Mouse (Mus musculus) forebrain, embryonic 11.5 days (tissue): ENCODE data around the gene Pclaf. TPM values are rescaled to one million over a fixed set of nuclear protein-coding genes. Genes with fewer than 3 reads are reported as not detected.

Experiments used
- ATAC-seq: fragments of 200-750 bp; cut with Nextera tagmentation; replicated peaks from 2 replicates; pipeline ENCODE4 v1.8.0; 2017; ENCODE audit warnings: moderate TSS enrichment; ENCODE audit not compliant: low FRiP score
- DNase-seq: peaks from one replicate; pipeline ENCODE4 v3.0.0-alpha.2; 2017; ENCODE audit warnings: low spot score
- H3K27ac ChIP-seq: fragments of 300-500 bp; sonication (generic); 2 replicates; pipeline ENCODE4 v1.5.1; 2014; ENCODE audit warnings: low read depth, low read length
- H3K27me3 ChIP-seq: fragments of 300-500 bp; sonication (generic); 2 replicates; pipeline ENCODE4 v1.6.1; 2014; ENCODE audit warnings: mild to moderate bottlenecking, low read length, mixed read lengths; ENCODE audit not compliant: control insufficient read depth, insufficient read depth
- H3K36me3 ChIP-seq: fragments of 300-500 bp; sonication (generic); 2 replicates; pipeline ENCODE4 v1.6.1; 2014; ENCODE audit warnings: mild to moderate bottlenecking, low read length, moderate library complexity, mixed read lengths; ENCODE audit not compliant: control insufficient read depth, insufficient read depth
- H3K4me1 ChIP-seq: fragments of 300-500 bp; sonication (generic); replicated peaks from 2 replicates; pipeline ENCODE4 v1.6.1; 2014; ENCODE audit warnings: low read length, mixed read lengths; ENCODE audit not compliant: control insufficient read depth, insufficient read depth
- H3K4me2 ChIP-seq: fragments of 300-500 bp; sonication (generic); 2 replicates; pipeline ENCODE4 v1.6.1; 2014; ENCODE audit warnings: low read depth, mild to moderate bottlenecking, low read length, moderate library complexity, mixed read lengths; ENCODE audit not compliant: severe bottlenecking
- H3K4me3 ChIP-seq: fragments of 300-500 bp; sonication (generic); 2 replicates; pipeline ENCODE4 v1.5.1; 2014; ENCODE audit warnings: low read depth, low read length
- H3K9ac ChIP-seq: fragments of 300-500 bp; sonication (generic); 2 replicates; pipeline ENCODE4 v1.6.1; 2014; ENCODE audit warnings: low read length
- H3K9me3 ChIP-seq: fragments of 300-500 bp; sonication (generic); 2 replicates; pipeline ENCODE4 v1.6.1; 2016; ENCODE audit warnings: low read length, mixed read lengths; ENCODE audit not compliant: control insufficient read depth
- WGBS: fragments of 180-500 bp; shearing (Covaris S2); extraction: QIAGEN DNeasy Blood & Tissue Kit; methylation state at CpG from one replicate; pipeline ENCODE4 v1.1.7; 2014; 5-methylcytosine and 5-hydroxymethylcytosine counted together
- polyA plus RNA-seq: library from polyadenylated mRNA; unstranded; fragments of >200 nt; fragmentation: Nextera tagmentation; extraction: Ambion mirVana; gene quantifications from 2 replicates; pipeline ENCODE4 v1.2.1, GENCODE M21; 2014

The Pclaf gene
- polyA plus RNA-seq, 1 experiment from 2014 or later = 318 TPM

DNA sequence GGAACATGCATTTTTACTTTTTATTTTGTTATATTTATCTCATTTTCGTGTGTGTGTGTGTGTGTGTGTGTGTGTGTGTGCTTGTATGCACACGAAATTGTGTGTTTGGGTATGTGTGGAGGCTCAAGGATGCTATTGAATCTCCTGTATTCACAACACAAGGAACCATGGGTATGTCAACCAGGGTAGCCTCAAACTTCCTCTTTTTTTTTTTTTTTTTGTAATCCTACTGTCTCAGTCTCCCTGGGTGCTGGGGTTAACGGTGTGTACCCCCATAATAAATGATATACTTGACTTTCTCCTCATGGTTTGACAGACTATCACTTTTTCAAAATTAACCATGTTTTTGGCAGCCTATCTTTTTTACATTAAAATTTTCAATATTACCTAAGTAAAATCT is 12.8 kb downstream of the Pclaf start:
- no peak for DNase-seq
- Histone ChIP-seq H3K27ac (no peak overlapping the region), H3K4me3 (no peak overlapping the region), H3K9me3 (no peaks in the 10 kb centered on the region), H3K27me3 (no peaks in the 10 kb centered on the region), H3K4me2 (no peak overlapping the region), H3K9ac (no peak overlapping the region), H3K4me1 (no peaks in the 10 kb centered on the region; the same call in 1 of the 2 replicates), H3K36me3 (peaks cover 10% of the 10 kb centered on the region)
- 94% methylated on average over 3 of the region's 3 CpGs for WGBS
- ATAC-seq = no peak

DNA sequence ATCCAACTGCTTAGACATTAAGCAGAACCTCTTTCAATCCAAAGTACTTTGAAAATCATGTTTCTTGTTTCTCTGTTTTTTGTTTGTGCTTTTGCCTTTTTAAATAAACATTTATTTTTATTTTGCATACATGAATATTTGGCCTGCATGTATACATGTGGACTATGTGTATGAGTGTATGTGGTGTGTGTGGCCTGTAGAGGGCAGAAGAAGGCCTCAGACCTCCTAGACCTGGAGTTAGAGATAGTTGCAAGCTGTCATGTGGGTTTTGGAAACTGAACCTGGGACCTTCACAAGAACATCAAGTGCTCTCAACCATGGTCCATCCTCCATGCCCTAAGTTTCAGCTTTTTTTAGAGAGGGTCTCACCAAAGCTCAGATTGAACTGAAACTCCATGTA is 13.4 kb downstream of the Pclaf start:
- Histone ChIP-seq H3K4me2 (no peak overlapping the region), H3K9me3 (no peaks in the 10 kb centered on the region), H3K4me1 (no peaks in the 10 kb centered on the region; the same call in 1 of the 2 replicates), H3K4me3 (no peak overlapping the region), H3K27me3 (no peaks in the 10 kb centered on the region), H3K27ac (no peak overlapping the region), H3K36me3 (peaks cover 10% of the 10 kb centered on the region), H3K9ac (no peak overlapping the region)
- ATAC-seq (no peak), DNase-seq (no peak)

DNA sequence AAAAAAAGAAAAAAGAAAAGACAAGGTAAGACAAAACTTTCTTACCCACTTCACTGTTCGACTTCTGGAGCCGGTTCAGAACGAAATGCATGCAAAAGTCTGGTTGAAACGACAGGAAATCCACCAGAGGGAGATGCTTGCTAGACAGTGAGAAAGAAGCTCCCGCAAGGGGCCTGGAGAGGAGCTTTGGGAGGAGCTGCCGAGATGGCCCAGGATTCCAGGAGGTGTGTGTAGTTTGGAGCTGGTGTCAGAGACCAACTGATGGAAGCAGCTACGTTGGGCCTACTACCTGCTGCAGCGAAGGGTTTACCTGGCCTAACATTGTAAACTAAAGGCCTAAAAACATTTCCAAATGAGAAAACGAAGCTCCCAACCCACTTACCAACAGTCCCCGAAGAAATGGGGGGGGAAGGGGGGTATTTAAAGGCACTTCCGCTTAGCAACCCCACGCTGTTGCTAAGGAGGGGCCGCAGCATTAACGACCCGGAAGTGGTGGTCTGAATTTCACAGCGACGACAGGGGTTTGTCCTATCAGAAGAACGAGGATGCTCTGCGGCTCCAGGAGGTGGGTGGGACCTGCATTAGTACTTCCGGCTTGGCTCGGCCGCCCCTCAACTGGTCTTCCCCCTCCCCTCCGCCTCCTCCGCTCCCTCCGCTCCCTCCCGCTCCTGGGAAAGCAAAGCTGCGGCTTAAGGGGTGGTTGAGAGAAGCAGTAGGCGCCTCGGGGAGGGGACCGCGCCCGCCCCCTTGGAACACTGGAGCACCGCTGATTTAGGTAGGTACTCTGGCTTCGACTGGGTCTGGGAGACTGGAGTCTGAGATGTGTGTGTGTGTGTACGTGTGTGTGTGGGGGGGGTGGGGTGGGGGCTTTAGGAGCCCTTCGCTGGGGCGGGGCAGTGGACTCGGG is 18.6 kb downstream of the Pclaf start, which contains the start of the genes Trip4 and Csnk1g1:
Gene Trip4, minus strand, starts transcription at position 401 of the 907 bp plus-strand sequence.
Gene Csnk1g1, plus strand, starts transcription at position 531 of the 907 bp plus-strand sequence.
- peak; percentile 97 for DNase-seq
- Histone ChIP-seq H3K4me2 (peak within 1 kb of the TSS; percentile 70), H3K36me3 (peaks cover 8% of the 10 kb centered on the region), H3K9ac (peak within 1 kb of the TSS; percentile 74), H3K4me3 (peak within 1 kb of the TSS; percentile 82), H3K9me3 (no peaks in the 10 kb centered on the region), H3K27ac (peak within 1 kb of the TSS; percentile 68), H3K4me1 (no peaks in the 10 kb centered on the region; the same call in 1 of the 2 replicates), H3K27me3 (no peaks in the 10 kb centered on the region)
- WGBS = under 1% methylated on average over 38 of the region's 38 CpGs
- ATAC-seq = peak; percentile 99

DNA sequence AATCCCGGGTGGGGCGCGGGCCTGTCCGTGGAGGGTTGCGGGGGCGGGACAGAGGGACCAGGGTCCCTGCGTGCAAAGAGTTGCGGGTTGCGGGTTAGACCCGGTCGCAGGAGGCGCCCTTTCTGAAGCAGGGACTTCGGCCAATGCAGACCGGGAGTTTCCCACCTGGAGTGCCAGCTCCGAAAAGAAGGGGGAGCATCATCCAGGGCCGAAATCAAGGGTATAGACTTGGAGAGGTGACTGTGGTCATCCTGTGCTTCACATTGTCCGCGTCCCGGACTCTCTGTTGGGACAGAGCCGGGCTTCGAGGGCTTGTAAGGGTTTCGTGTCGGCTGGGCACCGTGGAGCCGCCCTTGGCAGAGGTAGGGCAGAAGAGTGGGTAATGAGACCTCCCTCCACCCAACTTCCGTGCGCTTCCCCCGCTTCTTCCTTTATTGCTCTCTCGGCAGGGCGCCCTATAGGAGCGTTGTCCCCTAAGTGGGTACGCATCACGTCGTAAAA is 19.3 kb downstream of the Pclaf start:
- DNase-seq (no peak), ATAC-seq (peak; percentile 55; the same call in 1 of the 2 replicates)
- Histone ChIP-seq H3K36me3 (peaks cover 5% of the 10 kb centered on the region), H3K4me3 (peak overlapping the region; percentile 82), H3K9ac (peak overlapping the region; percentile 74), H3K27me3 (no peaks in the 10 kb centered on the region), H3K4me2 (peak overlapping the region; percentile 67), H3K9me3 (no peaks in the 10 kb centered on the region), H3K4me1 (no peaks in the 10 kb centered on the region; the same call in 1 of the 2 replicates), H3K27ac (peak overlapping the region; percentile 68)
- WGBS = under 1% methylated on average over 34 of the region's 34 CpGs

DNA sequence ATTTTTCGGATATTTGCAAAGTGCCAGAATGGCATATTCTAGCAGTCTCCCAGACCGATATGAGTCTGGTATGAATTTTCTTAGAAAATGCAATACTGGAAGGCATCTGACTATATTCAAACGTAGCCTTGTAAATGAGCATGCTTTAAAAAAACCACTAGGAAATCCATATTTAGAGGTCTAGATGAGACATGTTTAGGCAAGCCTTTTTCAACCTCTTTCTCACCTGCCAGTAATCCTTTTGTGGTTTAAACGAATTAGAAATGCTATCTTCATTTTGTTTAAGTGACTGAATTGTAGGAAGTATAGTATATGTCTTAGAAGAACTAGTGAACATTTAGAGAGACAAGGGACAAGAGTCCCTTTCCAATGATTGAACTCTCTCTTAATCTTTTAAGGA is 19.8 kb downstream of the Pclaf start:
- Histone ChIP-seq H3K9me3 (no peaks in the 10 kb centered on the region), H3K4me1 (no peaks in the 10 kb centered on the region; the same call in 1 of the 2 replicates), H3K27ac (no peak overlapping the region), H3K27me3 (no peaks in the 10 kb centered on the region), H3K36me3 (peaks cover 3% of the 10 kb centered on the region; the same call in 1 of the 2 replicates), H3K9ac (peak overlapping the region; percentile 74), H3K4me3 (peak overlapping the region; percentile 82), H3K4me2 (peak overlapping the region; percentile 67)
- DNase-seq (no peak), ATAC-seq (no peak)
- 13% methylated on average over 4 of the region's 4 CpGs for WGBS

DNA sequence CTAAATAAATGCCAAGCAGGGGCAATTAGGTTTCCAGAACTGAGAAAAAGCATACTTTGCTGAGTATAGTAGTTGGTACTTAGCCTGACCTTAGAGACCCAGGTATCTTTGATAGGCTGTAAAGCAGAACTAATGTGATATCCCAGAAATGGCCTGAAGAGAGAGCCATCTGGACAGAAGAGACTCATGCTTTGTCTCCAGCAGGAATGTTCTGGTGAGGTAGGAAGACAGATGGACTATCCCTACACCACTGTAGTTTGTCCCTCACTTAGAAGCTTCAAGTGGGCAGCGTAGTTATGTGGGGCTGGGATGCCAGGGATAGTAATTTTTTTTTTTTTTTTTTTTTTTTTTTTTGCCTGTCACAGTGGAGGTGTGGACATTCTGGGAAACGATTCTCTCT is 23.9 kb downstream of the Pclaf start:
- Histone ChIP-seq H3K27me3 (no peaks in the 10 kb centered on the region), H3K4me3 (no peak overlapping the region), H3K27ac (no peak overlapping the region), H3K9me3 (no peaks in the 10 kb centered on the region), H3K9ac (no peak overlapping the region), H3K4me2 (no peak overlapping the region), H3K4me1 (no peaks in the 10 kb centered on the region), H3K36me3 (no peaks in the 10 kb centered on the region)
- 91% methylated on average over 2 of the region's 2 CpGs for WGBS
- no peak for ATAC-seq
- no peak for DNase-seq

DNA sequence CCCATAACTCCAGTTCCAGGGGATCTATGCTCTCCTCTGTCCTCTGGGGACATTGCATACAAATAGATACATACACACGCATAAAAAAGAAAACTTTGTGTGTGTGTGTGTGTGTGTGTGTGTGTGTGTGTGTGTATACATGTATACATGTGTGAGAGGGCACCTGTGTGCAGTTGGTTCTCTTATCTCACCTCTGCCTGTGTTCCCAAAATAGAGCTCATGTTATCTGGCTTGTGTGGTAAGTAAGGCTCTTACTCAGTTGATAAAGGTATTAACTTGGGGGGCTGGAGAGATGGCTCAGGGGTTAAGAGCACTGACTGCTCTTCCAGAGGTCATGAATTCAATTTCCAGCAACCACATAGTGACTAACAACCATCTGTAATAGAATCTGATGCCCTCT is 27.0 kb downstream of the Pclaf start:
- Histone ChIP-seq H3K4me3 (no peak overlapping the region), H3K4me2 (no peak overlapping the region)
- DNase-seq = no peak

DNA sequence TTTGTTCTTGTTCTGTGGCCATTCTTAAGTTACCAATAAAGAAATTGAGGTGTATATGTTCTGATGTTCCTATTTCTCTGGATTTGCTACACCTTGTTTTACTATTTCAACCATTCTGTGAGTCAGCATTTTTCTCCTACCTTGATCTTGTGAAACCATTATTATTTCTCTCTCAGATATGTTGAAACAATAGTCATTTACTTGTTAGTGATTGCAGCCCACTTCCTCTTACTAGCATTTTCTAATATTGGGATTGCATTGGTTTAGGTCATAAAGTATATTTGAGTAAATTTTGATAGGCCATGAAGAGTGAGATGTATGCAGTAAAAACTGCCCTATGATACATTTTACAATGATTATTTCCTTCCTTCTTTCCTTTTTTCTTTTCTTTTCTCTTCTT is 38.4 kb downstream of the Pclaf start:
- ATAC-seq (no peak), DNase-seq (no peak)
- no peak overlapping the region for H3K4me2 ChIP-seq
- no peaks in the 10 kb centered on the region for H3K36me3 ChIP-seq
- no peak overlapping the region for H3K9ac ChIP-seq
- H3K9me3 ChIP-seq = no peaks in the 10 kb centered on the region
- no peaks in the 10 kb centered on the region for H3K27me3 ChIP-seq
- H3K4me1 ChIP-seq = no peaks in the 10 kb centered on the region
- no peak overlapping the region for H3K27ac ChIP-seq
- H3K4me3 ChIP-seq = no peak overlapping the region

More for the DNA sequence above, 27.0 kb downstream of the Pclaf start:
- no peak for ATAC-seq
- H3K9me3 ChIP-seq = no peaks in the 10 kb centered on the region
- no peak overlapping the region for H3K27ac ChIP-seq
- H3K36me3 ChIP-seq = no peaks in the 10 kb centered on the region
- no peaks in the 10 kb centered on the region for H3K4me1 ChIP-seq
- no peak overlapping the region for H3K9ac ChIP-seq
- WGBS = 68% methylated on average over 1 of the region's 1 CpGs
- H3K27me3 ChIP-seq = no peaks in the 10 kb centered on the region
